Mouse (Mus musculus): Measurements from ENCODE around the gene Bend7. TPM values are rescaled to one million over a fixed set of nuclear protein-coding genes. Genes with fewer than 3 reads are reported as not detected.

Bend7 gene
- polyA plus RNA-seq, 1 experiment: 0.49 TPM

DNA sequence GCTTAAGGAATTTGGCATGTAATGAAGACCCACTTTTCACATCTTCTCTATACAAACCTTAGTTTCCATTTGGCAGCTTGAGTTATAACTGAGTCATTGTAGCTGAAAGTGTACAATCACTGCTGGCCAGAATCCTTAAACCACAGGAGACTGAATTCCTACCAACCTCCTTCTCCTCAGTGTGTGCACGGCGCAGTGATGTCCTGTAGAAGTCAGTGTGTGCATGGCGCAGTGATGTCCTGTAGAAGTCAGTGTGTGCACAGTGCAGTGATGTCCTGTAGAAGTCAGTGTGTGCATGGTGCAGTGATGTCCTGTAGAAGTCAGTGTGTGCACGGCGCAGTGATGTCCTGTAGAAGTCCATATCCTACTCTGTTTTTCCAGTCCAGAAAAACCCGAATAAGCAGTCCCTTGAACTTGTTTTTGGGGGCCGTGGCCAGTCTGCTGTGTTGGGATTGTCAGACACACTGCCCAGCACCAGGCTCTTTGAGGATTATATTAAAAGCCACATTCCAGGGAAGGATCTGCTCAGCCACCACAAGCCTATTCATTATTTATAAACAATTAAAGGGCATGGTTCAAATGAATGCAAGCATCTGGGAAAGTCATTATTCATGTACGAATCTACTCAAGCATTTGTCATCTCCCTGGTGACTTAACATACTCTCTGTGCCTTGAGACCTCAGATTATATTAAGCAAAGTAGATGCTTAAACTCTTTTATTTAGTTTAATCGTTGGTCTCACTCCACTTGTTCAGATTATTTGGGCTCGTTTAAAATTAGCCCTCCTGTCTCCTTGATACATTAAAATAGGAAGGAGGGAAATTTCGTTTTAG is 65.4 kb downstream of the Bend7 start:
- Histone ChIP-seq H3K4me1 (ENCODE audit: control insufficient read depth, insufficient read depth, low read length) (no peaks in the 10 kb centered on the region), H3K27me3 (ENCODE audit: control insufficient read depth, insufficient read depth, low read length) (no peaks in the 10 kb centered on the region), H3K4me3 (ENCODE audit: control insufficient read depth, low read depth, low read length) (no peak overlapping the region), H3K36me3 (ENCODE audit: control insufficient read depth, insufficient read depth, low read length) (no peaks in the 10 kb centered on the region), H3K27ac (ENCODE audit: control insufficient read depth, insufficient read depth, low read depth, low read length) (no peak overlapping the region)
- no peak for TF ChIP-seq POLR2A (IDR thresholded peaks at IDR 0.05; ENCODE audit: control insufficient read depth, low read depth, low read length)
- TF ChIP-seq CTCF (IDR thresholded peaks at IDR 0.05; ENCODE audit: control insufficient read depth, insufficient read depth, insufficient replicate concordance, low read depth, low read length): no peak

DNA sequence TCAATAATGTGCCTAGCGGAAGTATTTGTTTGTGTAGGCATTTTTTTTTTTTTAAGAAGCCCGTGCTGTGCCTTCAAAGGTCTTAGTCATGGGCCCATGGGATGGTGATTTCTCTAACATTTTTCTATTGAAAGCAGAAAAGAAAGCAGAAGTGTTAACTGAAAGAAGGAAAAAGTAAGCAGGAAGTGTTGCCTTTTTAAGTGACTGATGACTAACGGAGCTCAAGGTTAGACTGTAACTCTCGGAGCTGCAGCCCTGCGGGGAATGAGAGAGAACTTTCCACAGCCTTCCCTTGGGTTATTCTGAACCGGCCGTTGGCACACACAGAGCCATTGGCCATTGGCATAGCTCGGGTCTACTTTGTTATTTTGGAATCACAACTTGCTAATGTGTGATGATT is 66.4 kb downstream of the Bend7 start:
- no peaks in the 10 kb centered on the region for H3K4me1 ChIP-seq (ENCODE audit: control insufficient read depth, insufficient read depth, low read length)
- H3K36me3 ChIP-seq (ENCODE audit: control insufficient read depth, insufficient read depth, low read length): no peaks in the 10 kb centered on the region
- H3K27me3 ChIP-seq (ENCODE audit: control insufficient read depth, insufficient read depth, low read length): no peaks in the 10 kb centered on the region
- H3K4me3 ChIP-seq (ENCODE audit: control insufficient read depth, low read depth, low read length): no peak overlapping the region
- TF ChIP-seq CTCF (IDR thresholded peaks at IDR 0.05; ENCODE audit: control insufficient read depth, insufficient read depth, insufficient replicate concordance, low read depth, low read length): no peak
- TF ChIP-seq POLR2A (IDR thresholded peaks at IDR 0.05; ENCODE audit: control insufficient read depth, low read depth, low read length): no peak
- H3K27ac ChIP-seq (ENCODE audit: control insufficient read depth, insufficient read depth, low read depth, low read length): no peak overlapping the region

DNA sequence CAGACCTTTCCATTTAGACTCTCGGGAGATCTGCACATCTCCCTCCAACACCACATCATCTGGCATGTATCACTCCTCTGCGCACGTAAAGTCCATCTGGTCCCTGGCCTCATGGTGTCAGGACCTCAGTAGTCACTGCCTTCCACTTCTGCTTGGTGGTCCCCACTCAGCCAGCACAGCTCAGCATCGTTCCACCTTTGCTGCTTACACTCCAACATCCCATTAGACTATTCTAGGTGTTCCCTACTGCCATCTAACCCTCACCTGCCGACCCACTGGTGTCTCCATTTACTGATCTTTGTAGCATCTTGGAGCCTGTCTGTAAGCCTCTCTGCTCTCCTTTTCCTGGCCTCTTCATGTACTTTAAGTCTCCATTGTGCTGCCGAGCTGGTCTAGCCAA is 67.4 kb downstream of the Bend7 start:
- no peaks in the 10 kb centered on the region for H3K36me3 ChIP-seq (ENCODE audit: control insufficient read depth, insufficient read depth, low read length)
- H3K4me1 ChIP-seq (ENCODE audit: control insufficient read depth, insufficient read depth, low read length): no peaks in the 10 kb centered on the region
- no peaks in the 10 kb centered on the region for H3K27me3 ChIP-seq (ENCODE audit: control insufficient read depth, insufficient read depth, low read length)
- H3K4me3 ChIP-seq (ENCODE audit: control insufficient read depth, low read depth, low read length): no peak overlapping the region
- TF ChIP-seq CTCF (IDR thresholded peaks at IDR 0.05; ENCODE audit: control insufficient read depth, insufficient read depth, insufficient replicate concordance, low read depth, low read length): no peak
- no peak for TF ChIP-seq POLR2A (IDR thresholded peaks at IDR 0.05; ENCODE audit: control insufficient read depth, low read depth, low read length)
- H3K27ac ChIP-seq (ENCODE audit: control insufficient read depth, insufficient read depth, low read depth, low read length): no peak overlapping the region

DNA sequence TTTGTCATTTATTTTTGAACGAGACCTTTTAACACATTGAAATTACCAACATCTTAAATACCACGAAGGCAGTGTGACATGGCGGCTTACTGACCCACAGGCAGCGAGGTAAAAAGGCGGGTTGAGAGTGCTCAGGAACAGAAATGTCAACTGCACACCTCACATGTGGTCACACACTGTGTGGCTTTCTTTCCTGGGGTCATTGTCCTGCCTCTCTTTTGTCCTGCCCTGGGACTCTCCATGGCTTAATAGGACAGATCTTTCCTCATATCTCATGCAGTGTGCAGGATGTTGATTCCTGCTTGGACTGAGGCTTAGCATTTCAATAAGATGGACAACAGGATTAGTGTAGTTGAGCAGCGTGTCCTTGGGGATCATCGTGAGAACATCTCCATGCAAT is 69.6 kb downstream of the Bend7 start:
- no peaks in the 10 kb centered on the region for H3K4me1 ChIP-seq (ENCODE audit: control insufficient read depth, insufficient read depth, low read length)
- H3K27me3 ChIP-seq (ENCODE audit: control insufficient read depth, insufficient read depth, low read length): no peaks in the 10 kb centered on the region
- TF ChIP-seq POLR2A (IDR thresholded peaks at IDR 0.05; ENCODE audit: control insufficient read depth, low read depth, low read length) (no peak), CTCF (IDR thresholded peaks at IDR 0.05; ENCODE audit: control insufficient read depth, insufficient read depth, insufficient replicate concordance, low read depth, low read length) (no peak)
- no peak overlapping the region for H3K27ac ChIP-seq (ENCODE audit: control insufficient read depth, insufficient read depth, low read depth, low read length)
- no peaks in the 10 kb centered on the region for H3K36me3 ChIP-seq (ENCODE audit: control insufficient read depth, insufficient read depth, low read length)
- no peak overlapping the region for H3K4me3 ChIP-seq (ENCODE audit: control insufficient read depth, low read depth, low read length)

DNA sequence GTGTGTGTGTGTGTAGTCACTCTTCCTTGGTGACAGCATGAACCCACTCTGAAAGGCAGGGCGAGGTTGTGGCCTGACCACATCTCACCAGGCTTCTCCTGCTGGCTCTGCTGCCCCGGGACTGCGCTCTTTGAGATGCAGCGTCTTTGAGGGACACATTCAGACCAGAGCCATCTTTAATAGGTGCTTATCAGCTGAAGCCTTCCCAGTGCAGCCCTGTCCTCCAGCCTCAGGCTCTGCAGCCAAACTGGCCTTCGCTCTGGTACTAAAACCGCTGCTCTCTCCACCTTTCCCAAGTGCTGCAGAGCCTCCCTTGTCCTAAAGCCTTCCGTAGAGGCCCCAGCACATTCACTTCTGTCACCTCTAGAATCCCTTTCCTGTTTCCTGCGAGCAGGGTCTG is 74.0 kb downstream of the Bend7 start:
- no peak for TF ChIP-seq CTCF (IDR thresholded peaks at IDR 0.05; ENCODE audit: control insufficient read depth, insufficient read depth, insufficient replicate concordance, low read depth, low read length)
- no peak for TF ChIP-seq POLR2A (IDR thresholded peaks at IDR 0.05; ENCODE audit: control insufficient read depth, low read depth, low read length)
- no peak overlapping the region for H3K27ac ChIP-seq (ENCODE audit: control insufficient read depth, insufficient read depth, low read depth, low read length)
- no peaks in the 10 kb centered on the region for H3K4me1 ChIP-seq (ENCODE audit: control insufficient read depth, insufficient read depth, low read length)
- H3K27me3 ChIP-seq (ENCODE audit: control insufficient read depth, insufficient read depth, low read length): no peaks in the 10 kb centered on the region
- H3K4me3 ChIP-seq (ENCODE audit: control insufficient read depth, low read depth, low read length): no peak overlapping the region
- H3K36me3 ChIP-seq (ENCODE audit: control insufficient read depth, insufficient read depth, low read length): no peaks in the 10 kb centered on the region

DNA sequence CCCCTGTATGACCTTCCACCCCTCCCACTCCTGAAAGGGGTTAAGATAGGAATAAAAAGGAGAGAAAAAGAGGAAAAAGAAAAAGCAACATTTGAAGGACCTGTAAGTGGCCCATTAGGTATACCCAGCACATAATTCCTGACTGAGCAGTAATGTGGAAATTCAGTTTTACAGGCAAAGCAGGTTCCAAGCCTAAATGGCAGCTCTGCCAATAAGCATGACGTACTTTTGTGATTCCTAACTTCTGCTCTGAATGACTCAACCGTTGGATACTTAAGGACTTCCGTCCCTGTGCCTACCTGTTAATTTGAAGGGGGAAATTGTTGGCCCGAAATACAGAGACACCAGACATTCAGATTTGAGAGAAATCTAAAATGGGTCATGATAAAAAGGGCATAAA is 74.9 kb downstream of the Bend7 start:
- H3K27me3 ChIP-seq (ENCODE audit: control insufficient read depth, insufficient read depth, low read length): no peaks in the 10 kb centered on the region
- H3K4me1 ChIP-seq (ENCODE audit: control insufficient read depth, insufficient read depth, low read length): no peaks in the 10 kb centered on the region
- TF ChIP-seq POLR2A (IDR thresholded peaks at IDR 0.05; ENCODE audit: control insufficient read depth, low read depth, low read length) (no peak), CTCF (IDR thresholded peaks at IDR 0.05; ENCODE audit: control insufficient read depth, insufficient read depth, insufficient replicate concordance, low read depth, low read length) (no peak)
- no peak overlapping the region for H3K27ac ChIP-seq (ENCODE audit: control insufficient read depth, insufficient read depth, low read depth, low read length)
- no peaks in the 10 kb centered on the region for H3K36me3 ChIP-seq (ENCODE audit: control insufficient read depth, insufficient read depth, low read length)
- no peak overlapping the region for H3K4me3 ChIP-seq (ENCODE audit: control insufficient read depth, low read depth, low read length)

DNA sequence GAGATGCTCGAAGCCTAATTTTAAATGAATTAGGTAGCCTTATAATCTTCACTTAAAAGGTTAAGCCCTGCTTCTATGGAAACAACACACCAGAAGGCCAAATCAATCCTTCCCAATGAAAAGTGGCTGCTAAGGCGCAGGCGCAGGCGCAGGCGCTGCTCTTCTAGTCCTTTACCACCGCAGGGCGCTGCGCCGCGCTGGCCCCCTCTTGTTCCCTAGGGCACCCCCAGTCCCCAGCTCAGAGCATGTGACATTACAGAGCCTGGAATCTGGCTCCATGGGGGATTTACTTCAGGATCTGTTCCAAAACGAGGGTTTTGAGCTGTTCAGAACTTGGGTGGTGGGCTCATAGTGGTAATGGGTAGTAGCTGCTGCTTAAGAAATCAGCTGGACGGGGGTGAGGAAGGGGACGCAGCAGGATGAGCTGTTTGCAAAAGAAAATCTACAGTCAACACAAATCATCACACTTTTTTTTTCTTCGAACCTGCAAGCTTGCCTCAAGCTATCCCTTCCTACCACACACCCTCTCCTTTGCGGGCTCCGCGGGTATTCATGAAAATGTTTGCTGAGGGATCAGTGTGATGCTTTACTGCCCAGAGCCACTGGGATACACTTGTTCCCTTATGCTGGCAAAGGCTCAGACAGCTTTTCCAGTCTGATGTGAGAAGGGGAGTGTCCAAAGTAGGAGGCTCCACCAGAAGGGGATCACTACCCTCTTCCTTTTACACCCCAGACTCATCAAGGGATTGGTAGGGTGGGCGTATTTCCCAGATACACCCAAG is 85.0 kb downstream of the Bend7 start:
- H3K27ac ChIP-seq (ENCODE audit: control insufficient read depth, insufficient read depth, low read depth, low read length): no peak overlapping the region
- H3K36me3 ChIP-seq (ENCODE audit: control insufficient read depth, insufficient read depth, low read length): no peaks in the 10 kb centered on the region
- H3K4me1 ChIP-seq (ENCODE audit: control insufficient read depth, insufficient read depth, low read length): no peaks in the 10 kb centered on the region
- no peak overlapping the region for H3K4me3 ChIP-seq (ENCODE audit: control insufficient read depth, low read depth, low read length)
- no peaks in the 10 kb centered on the region for H3K27me3 ChIP-seq (ENCODE audit: control insufficient read depth, insufficient read depth, low read length)
- no peak for TF ChIP-seq POLR2A (IDR thresholded peaks at IDR 0.05; ENCODE audit: control insufficient read depth, low read depth, low read length)
- TF ChIP-seq CTCF (IDR thresholded peaks at IDR 0.05; ENCODE audit: control insufficient read depth, insufficient read depth, insufficient replicate concordance, low read depth, low read length): no peak

Data from testis, adult 2 months (tissue).